Mouse (Mus musculus) bone marrow, adult 2 months (tissue): ENCODE results near the gene Ptpn12.

ENCODE experiments used
- CTCF ChIP-seq: fragments of 200-500 bp; IDR thresholded peaks from 2 replicates; pipeline ENCODE4 v1.5.1; 2011; ENCODE audit warnings: low read length, control low read depth; ENCODE audit not compliant: control insufficient read depth, insufficient read depth
- POLR2A ChIP-seq: fragments of 200-500 bp; IDR thresholded peaks from 2 replicates; pipeline ENCODE4 v1.6.1; 2011; ENCODE audit warnings: low read depth, mild to moderate bottlenecking, control low read depth, low read length, borderline replicate concordance; ENCODE audit not compliant: control insufficient read depth

DNA sequence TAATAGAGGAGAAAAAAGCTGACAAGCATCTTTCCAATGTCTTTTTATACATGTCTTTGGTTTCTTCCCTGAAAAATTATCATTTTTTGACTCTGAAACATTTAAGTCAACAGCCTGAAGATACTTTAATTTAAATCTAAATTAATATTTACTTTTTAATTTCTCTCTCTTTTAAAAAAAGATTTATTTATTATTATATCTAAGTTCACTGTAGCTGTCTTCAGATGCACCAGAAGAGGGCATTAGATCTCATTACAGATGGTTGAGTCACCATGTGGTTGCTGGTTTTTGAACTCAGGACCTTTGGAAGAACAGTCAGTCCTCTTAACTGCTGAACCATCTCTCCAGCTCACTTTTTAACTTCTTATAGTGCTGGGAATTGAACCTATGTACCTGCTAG is 44.8 kb downstream of the Ptpn12 start:
- TF ChIP-seq CTCF (no peak), POLR2A (no peak)
